Mouse (Mus musculus) kidney, postnatal 0 days (tissue): ENCODE results near the gene Ssbp3. TPM values are rescaled to one million over a fixed set of nuclear protein-coding genes. Genes with fewer than 3 reads are reported as not detected.

Source experiments
- ATAC-seq: fragments of 200-750 bp; cut with Nextera tagmentation; replicated peaks from 2 replicates; pipeline ENCODE4 v1.8.0; 2017; ENCODE audit warnings: low read depth, moderate number of reproducible peaks, moderate TSS enrichment, moderate library complexity; ENCODE audit not compliant: low FRiP score
- DNase-seq: peaks from one replicate; pipeline ENCODE4 v3.0.0-alpha.2; 2016; ENCODE audit warnings: low spot score
- H3K27ac ChIP-seq: fragments of 300-500 bp; sonication (generic); 2 replicates; pipeline ENCODE4 v1.5.1; 2014; ENCODE audit warnings: mild to moderate bottlenecking
- H3K27me3 ChIP-seq: fragments of 300-500 bp; sonication (generic); 2 replicates; pipeline ENCODE4 v1.6.1; 2014; ENCODE audit warnings: low read length, mixed read lengths; ENCODE audit not compliant: insufficient read depth
- H3K36me3 ChIP-seq: fragments of 300-500 bp; sonication (generic); 2 replicates; pipeline ENCODE4 v1.6.1; 2014; ENCODE audit warnings: low read length, mixed read lengths; ENCODE audit not compliant: insufficient read depth
- H3K4me1 ChIP-seq: fragments of 300-500 bp; sonication (generic); replicated peaks from 2 replicates; pipeline ENCODE4 v1.6.1; 2014; ENCODE audit warnings: antibody characterized with exemption, low read length, mixed read lengths; ENCODE audit not compliant: insufficient read depth
- H3K4me2 ChIP-seq: fragments of 300-500 bp; sonication (generic); 2 replicates; pipeline ENCODE4 v1.6.1; 2014; ENCODE audit warnings: mild to moderate bottlenecking, low read length, moderate library complexity, mixed read lengths
- H3K4me3 ChIP-seq: fragments of 300-500 bp; sonication (generic); replicated peaks from 2 replicates; pipeline ENCODE4 v1.5.1; 2014; ENCODE audit warnings: low read depth, low read length
- H3K9ac ChIP-seq: fragments of 300-500 bp; sonication (generic); 2 replicates; pipeline ENCODE4 v1.6.1; 2014; ENCODE audit warnings: low read depth, low read length
- H3K9me3 ChIP-seq: fragments of 300-500 bp; sonication (generic); replicated peaks from 2 replicates; pipeline ENCODE4 v1.6.1; 2016; ENCODE audit warnings: low read length, inconsistent platforms, mixed read lengths
- CTCF ChIP-seq: IDR thresholded peaks from 2 replicates; pipeline ENCODE4 v1.5.1; 2016; ENCODE audit warnings: antibody characterized with exemption, low read depth, mild to moderate bottlenecking, moderate library complexity
- WGBS: fragments of 180-500 bp; shearing (Covaris S2); extraction: QIAGEN DNeasy Blood & Tissue Kit; methylation state at CpG from one replicate; pipeline ENCODE4 v1.1.7; 2014; 5-methylcytosine and 5-hydroxymethylcytosine counted together
- polyA plus RNA-seq: library from polyadenylated mRNA; unstranded; fragments of >200 nt; fragmentation: Nextera tagmentation; extraction: Ambion mirVana; gene quantifications from 2 replicates; pipeline ENCODE4 v1.2.1, GENCODE M21; 2015

Gene Ssbp3
- polyA plus RNA-seq, 1 experiment from 2014 or later = 68.3 TPM

DNA sequence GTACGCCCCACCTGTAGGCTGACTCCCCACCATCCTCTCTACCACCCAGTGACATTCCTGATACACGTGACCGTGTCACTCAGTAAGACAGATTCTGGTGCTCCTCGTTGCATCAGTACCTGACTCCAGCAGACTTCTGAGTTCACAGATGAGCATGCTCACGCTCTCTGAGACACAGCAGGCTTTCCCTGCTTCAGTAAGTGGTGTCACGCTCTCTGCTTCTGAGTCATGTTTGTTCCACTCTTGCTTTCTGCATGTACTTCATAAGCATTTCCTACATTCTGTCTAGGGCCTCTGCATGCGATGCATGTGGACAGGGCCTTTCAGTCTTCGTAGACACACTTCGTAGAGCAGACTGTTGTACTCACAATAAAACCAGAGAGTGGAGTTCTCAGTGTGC lies 161.8 kb downstream of the Ssbp3 start:
- DNase-seq = no peak
- TF ChIP-seq CTCF = no peak
- ATAC-seq = no peak

DNA sequence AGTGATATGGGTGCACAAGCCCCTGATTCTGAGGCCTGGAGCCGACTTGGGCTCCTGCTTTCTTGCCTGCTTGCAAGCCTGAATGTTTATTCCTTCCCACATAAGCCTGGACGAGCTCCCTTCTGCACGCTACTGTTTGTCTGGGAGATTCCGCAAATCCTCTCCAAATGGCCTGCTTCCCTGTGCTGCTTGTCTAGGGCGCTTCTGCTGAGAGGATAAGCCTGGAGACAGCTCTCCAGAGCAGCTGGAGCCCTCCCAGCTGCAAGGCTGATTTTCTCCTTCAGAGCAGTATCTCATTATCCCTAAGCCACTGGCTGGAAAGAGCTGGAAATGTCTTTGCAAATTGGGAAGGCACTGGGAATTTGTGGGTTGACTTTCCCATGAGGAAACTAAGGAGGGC lies 165.0 kb downstream of the Ssbp3 start:
- Histone ChIP-seq H3K27ac (no peak overlapping the region), H3K9me3 (no peaks in the 10 kb centered on the region), H3K4me2 (no peak overlapping the region), H3K4me3 (no peak overlapping the region), H3K4me1 (no peaks in the 10 kb centered on the region), H3K27me3 (no peaks in the 10 kb centered on the region), H3K9ac (no peak overlapping the region), H3K36me3 (no peaks in the 10 kb centered on the region)
- TF ChIP-seq CTCF = no peak
- 79% methylated on average over 5 of the region's 5 CpGs for WGBS
- ATAC-seq (no peak), DNase-seq (no peak)

More for the DNA sequence above, 161.8 kb downstream of the Ssbp3 start:
- Histone ChIP-seq H3K4me1 (no peaks in the 10 kb centered on the region), H3K9ac (no peak overlapping the region), H3K4me3 (no peak overlapping the region), H3K4me2 (no peak overlapping the region), H3K36me3 (no peaks in the 10 kb centered on the region), H3K27ac (no peak overlapping the region), H3K27me3 (no peaks in the 10 kb centered on the region), H3K9me3 (no peaks in the 10 kb centered on the region)
- 60% methylated on average over 9 of the region's 9 CpGs for WGBS

DNA sequence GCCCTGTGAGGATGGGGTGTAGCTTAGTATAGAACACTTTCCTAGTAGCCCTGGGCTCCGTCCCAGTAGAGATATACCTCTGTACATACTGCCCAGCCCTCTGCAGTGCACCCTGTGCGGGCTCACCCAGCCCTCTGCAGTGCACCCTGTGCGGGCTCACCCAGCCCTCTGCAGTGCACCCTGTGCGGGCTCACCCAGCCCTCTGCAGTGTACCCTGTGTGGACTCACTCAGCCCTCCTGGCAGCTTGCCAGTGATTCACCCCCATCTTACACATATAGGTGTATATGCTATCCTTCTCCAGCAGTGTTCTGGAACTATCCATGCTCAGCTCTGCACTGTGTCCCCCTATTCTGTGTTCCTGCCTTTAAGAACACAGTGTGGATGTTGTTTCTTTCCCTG lies 168.4 kb downstream of the Ssbp3 start:
- H3K27ac ChIP-seq = no peak overlapping the region
- ATAC-seq (no peak), DNase-seq (no peak)
- TF ChIP-seq CTCF = no peak
- H3K36me3 ChIP-seq = no peaks in the 10 kb centered on the region
- no peak overlapping the region for H3K9ac ChIP-seq
- no peak overlapping the region for H3K4me2 ChIP-seq
- no peaks in the 10 kb centered on the region for H3K9me3 ChIP-seq
- H3K4me1 ChIP-seq = no peaks in the 10 kb centered on the region
- WGBS = 90% methylated on average over 4 of the region's 4 CpGs
- H3K27me3 ChIP-seq = no peaks in the 10 kb centered on the region
- H3K4me3 ChIP-seq = no peak overlapping the region

GRCm38 (mm10) chr4:107079716-107080115 lies 169.2 kb downstream of the Ssbp3 start:
- no peaks in the 10 kb centered on the region for H3K9me3 ChIP-seq
- H3K36me3 ChIP-seq = no peaks in the 10 kb centered on the region
- no peak overlapping the region for H3K9ac ChIP-seq
- H3K4me2 ChIP-seq = no peak overlapping the region
- TF ChIP-seq CTCF = no peak
- no peaks in the 10 kb centered on the region for H3K27me3 ChIP-seq
- H3K4me3 ChIP-seq = no peak overlapping the region
- H3K27ac ChIP-seq = no peak overlapping the region
- peaks cover 7% of the 10 kb centered on the region; the same call in 1 of the 2 replicates for H3K4me1 ChIP-seq
- ATAC-seq = no peak
- DNase-seq = no peak

GRCm38 (mm10) chr4:107082185-107082584 lies 171.7 kb downstream of the Ssbp3 start:
- H3K27ac ChIP-seq = 0 out of 2 replicates have a peak overlapping the region, but pooled peaks have one; percentile 21
- WGBS = 80% methylated on average over 3 of the region's 3 CpGs
- TF ChIP-seq CTCF = no peak

GRCm38 (mm10) chr4:107083126-107083525 lies 172.6 kb downstream of the Ssbp3 start:
- TF ChIP-seq CTCF = 0 out of 2 replicates have a peak, but pooled peaks have one; percentile 5
- H3K4me1 ChIP-seq = peaks cover 7% of the 10 kb centered on the region; the same call in 1 of the 2 replicates
- H3K4me3 ChIP-seq = no peak overlapping the region
- H3K27me3 ChIP-seq = no peaks in the 10 kb centered on the region
- H3K27ac ChIP-seq = 0 out of 2 replicates have a peak overlapping the region, but pooled peaks have one; percentile 33
- no peak for DNase-seq
- WGBS = 92% methylated on average over 4 of the region's 4 CpGs
- ATAC-seq = no peak
- H3K4me2 ChIP-seq = no peak overlapping the region
- no peaks in the 10 kb centered on the region for H3K36me3 ChIP-seq
- no peak overlapping the region for H3K9ac ChIP-seq
- H3K9me3 ChIP-seq = no peaks in the 10 kb centered on the region

More at GRCm38 (mm10) chr4:107082185-107082584, 171.7 kb downstream of the Ssbp3 start:
- Histone ChIP-seq H3K9ac (no peak overlapping the region), H3K4me1 (peaks cover 7% of the 10 kb centered on the region; the same call in 1 of the 2 replicates), H3K4me2 (no peak overlapping the region), H3K4me3 (no peak overlapping the region), H3K36me3 (no peaks in the 10 kb centered on the region), H3K9me3 (no peaks in the 10 kb centered on the region), H3K27me3 (no peaks in the 10 kb centered on the region)
- DNase-seq = no peak
- ATAC-seq = no peak

- Histone ChIP-seq H3K9me3 (no peaks in the 10 kb centered on the region), H3K27me3 (no peaks in the 10 kb centered on the region), H3K9ac (0 out of 2 replicates have a peak overlapping the region, but pooled peaks have one; percentile 4), H3K4me2 (no peak overlapping the region), H3K27ac (peak overlapping the region; percentile 42), H3K36me3 (no peaks in the 10 kb centered on the region), H3K4me3 (no peak overlapping the region), H3K4me1 (peaks cover 7% of the 10 kb centered on the region; the same call in 1 of the 2 replicates)
- ATAC-seq (no peak), DNase-seq (no peak)
- WGBS = 19% methylated on average over 1 of the region's 1 CpGs
- TF ChIP-seq CTCF = no peak
Measured at GRCm38 (mm10) chr4:107084343-107084742, 173.8 kb downstream of the Ssbp3 start.
